8 mouse cellular contexts compared by ENCODE assay signal in the genomic region with DNA sequence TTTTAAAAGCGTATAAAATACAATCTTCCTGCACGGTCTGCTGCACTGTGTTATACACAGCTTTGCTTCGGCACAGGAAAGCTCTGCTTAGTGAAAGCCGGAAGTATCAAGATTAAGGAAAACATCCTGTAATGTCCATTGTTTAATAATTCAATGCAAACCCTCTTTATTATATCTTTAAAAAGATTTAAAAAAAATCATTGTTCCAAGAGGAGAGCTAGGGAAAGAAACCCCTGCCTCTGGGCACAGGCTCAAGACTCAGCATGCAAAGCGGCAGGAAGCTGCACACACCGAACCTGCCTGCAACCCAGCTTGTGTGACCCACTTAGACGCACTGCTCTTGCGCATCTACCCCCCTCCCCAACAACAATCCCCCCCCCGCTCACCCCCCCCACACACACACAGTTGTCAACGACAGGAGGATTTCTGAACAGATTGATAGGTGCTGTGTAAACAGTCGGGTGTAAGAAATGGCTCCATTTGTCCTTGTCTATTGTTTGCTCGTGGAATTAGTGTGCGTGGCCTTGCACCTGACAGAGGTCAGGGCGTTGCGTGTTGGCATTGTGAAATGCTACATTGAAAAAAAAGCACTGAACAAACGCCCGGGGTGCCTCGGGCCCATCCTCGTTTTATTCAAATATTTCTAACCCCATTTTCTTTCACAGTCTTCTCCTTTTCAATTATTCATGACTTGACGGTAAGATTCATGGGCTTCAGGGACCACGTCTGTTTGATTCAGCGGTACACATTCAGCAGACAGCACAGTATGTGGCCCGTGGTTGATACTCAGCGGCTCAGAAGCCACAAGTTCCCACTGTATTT.
A peak's percentile ranks its signal among the peaks of the same experiment; 100 is the strongest.
DNase-seq lines count a peak whose midpoint lies in the region; ATAC-seq lines count a peak whose summit lies in the region.

No protein-coding gene starts in this region.

- H3K9me3 ChIP-seq in kidney, embryonic 16.5 days (ENCODE audit: low read length): no peaks in the 10 kb centered on the region
- no peaks in the 10 kb centered on the region for H3K9me3 ChIP-seq in forebrain, embryonic 13.5 days (replicated peaks)

- 0 out of 2 replicates have a peak overlapping the region, but pooled peaks have one; percentile 22 for H3K9ac ChIP-seq in kidney, embryonic 16.5 days (replicated peaks; ENCODE audit: low read length)
- H3K9ac ChIP-seq in forebrain, embryonic 13.5 days: no peak overlapping the region; the same call in 1 of the 2 replicates

- H3K4me3 ChIP-seq in kidney, embryonic 16.5 days (ENCODE audit: low read length): peak overlapping the region; percentile 18
- H3K4me3 ChIP-seq in forebrain, embryonic 13.5 days: peak overlapping the region; percentile 13; the same call in 1 of the 2 replicates

- H3K4me1 ChIP-seq in kidney, embryonic 16.5 days (ENCODE audit: insufficient read depth, low read length): peaks cover 19% of the 10 kb centered on the region; the same call in 1 of the 2 replicates
- peaks cover 48% of the 10 kb centered on the region for H3K4me1 ChIP-seq in forebrain, embryonic 13.5 days

- H3K36me3 ChIP-seq in kidney, embryonic 16.5 days (ENCODE audit: insufficient read depth, low read length): no peaks in the 10 kb centered on the region
- no peaks in the 10 kb centered on the region for H3K36me3 ChIP-seq in forebrain, embryonic 13.5 days (ENCODE audit: poor library complexity, severe bottlenecking)

- DNase-seq in kidney, adult 18-20 months: no peak
- DNase-seq in kidney, postnatal 36 days: peak; percentile 10 to 33
- DNase-seq in retina, embryonic 14.5 days (ENCODE audit: low spot score): peak; percentile 60
- no peak for DNase-seq in right cerebral cortex, postnatal 10 days (ENCODE audit: low spot score in 2 of 2)
- no peak for DNase-seq in cerebellum, adult 8-10 months

- peak; percentile 75 for ATAC-seq in kidney, embryonic 16.5 days (ENCODE audit: low FRiP score, low TSS enrichment)
- ATAC-seq in forebrain, embryonic 13.5 days: peak; percentile 77
- ATAC-seq in CD4-positive, CD25-positive, alpha-beta regulatory T cell, adult 4 months: no peak

- peak overlapping the region; percentile 50 for H3K27ac ChIP-seq in kidney, embryonic 16.5 days (ENCODE audit: low read length)
- peak overlapping the region; percentile 77 for H3K27ac ChIP-seq in forebrain, embryonic 13.5 days

- peak overlapping the region; percentile 51 for H3K4me2 ChIP-seq in kidney, embryonic 16.5 days (replicated peaks; ENCODE audit: low read depth, low read length)
- peak overlapping the region; percentile 52 for H3K4me2 ChIP-seq in forebrain, embryonic 13.5 days

- H3K27me3 ChIP-seq in kidney, embryonic 16.5 days (ENCODE audit: insufficient read depth, low read length): no peaks in the 10 kb centered on the region
- no peaks in the 10 kb centered on the region for H3K27me3 ChIP-seq in forebrain, embryonic 13.5 days

- 27% methylated on average over 24 of the region's 24 CpGs for WGBS in kidney, embryonic 16.5 days
- WGBS in forebrain, embryonic 13.5 days: 5% methylated on average over 24 of the region's 24 CpGs

Comparison
In these comparisons a context has a peak if more than half of its experiments do, and no peak if none do; other contexts are left out.
1. DNase-seq: peak in kidney, postnatal 36 days (2 of 2) and retina, embryonic 14.5 days (single experiment); none in kidney, adult 18-20 months (single experiment), right cerebral cortex, postnatal 10 days (0 of 2) and cerebellum, adult 8-10 months (single experiment).